Mouse (Mus musculus) intestine, postnatal 0 days (tissue): ENCODE measurements around the gene Atpif1. TPM values are rescaled to one million over a fixed set of nuclear protein-coding genes. Genes with fewer than 3 reads are reported as not detected.
A peak's percentile ranks its signal among the peaks of the same experiment; 100 is the strongest.

Experiments used
- ATAC-seq: fragments of 200-750 bp; cut with Nextera tagmentation; 2 replicates; pipeline ENCODE4 v1.8.0; 2017; ENCODE audit warnings: mild to moderate bottlenecking, moderate TSS enrichment, moderate library complexity
- H3K27ac ChIP-seq: fragments of 300-500 bp; sonication (generic); 2 replicates; pipeline ENCODE4 v1.5.1; 2014; ENCODE audit warnings: mild to moderate bottlenecking, low read depth, low read length, moderate library complexity
- H3K27me3 ChIP-seq: fragments of 300-500 bp; sonication (generic); replicated peaks from 2 replicates; pipeline ENCODE4 v1.6.1; 2014; ENCODE audit warnings: low read length, mixed read lengths; ENCODE audit not compliant: control insufficient read depth, insufficient read depth
- H3K36me3 ChIP-seq: fragments of 300-500 bp; sonication (generic); 2 replicates; pipeline ENCODE4 v1.6.1; 2014; ENCODE audit warnings: mild to moderate bottlenecking, moderate library complexity; ENCODE audit not compliant: control insufficient read depth, insufficient read depth
- H3K4me1 ChIP-seq: fragments of 300-500 bp; sonication (generic); replicated peaks from 2 replicates; pipeline ENCODE4 v1.6.1; 2014; ENCODE audit warnings: antibody characterized with exemption, low read length, mixed read lengths; ENCODE audit not compliant: control insufficient read depth, insufficient read depth
- H3K4me2 ChIP-seq: fragments of 300-500 bp; sonication (generic); replicated peaks from 2 replicates; pipeline ENCODE4 v1.6.1; 2014; ENCODE audit warnings: low read depth, mild to moderate bottlenecking, moderate library complexity
- H3K4me3 ChIP-seq: fragments of 300-500 bp; sonication (generic); 2 replicates; pipeline ENCODE4 v1.5.1; 2014; ENCODE audit warnings: low read depth, low read length
- H3K9ac ChIP-seq: fragments of 300-500 bp; sonication (generic); 2 replicates; pipeline ENCODE4 v1.6.1; 2014; ENCODE audit warnings: mild to moderate bottlenecking, low read depth, low read length
- H3K9me3 ChIP-seq: fragments of 300-500 bp; sonication (generic); 2 replicates; pipeline ENCODE4 v1.6.1; 2016; ENCODE audit warnings: mixed run types; ENCODE audit not compliant: control insufficient read depth
- CTCF ChIP-seq: sonication (generic); IDR thresholded peaks from 2 replicates; pipeline ENCODE4 v1.5.1; 2016; ENCODE audit warnings: low read depth, mild to moderate bottlenecking, control low read depth, antibody characterized with exemption, moderate library complexity
- WGBS: fragments of 180-500 bp; shearing (Covaris S2); extraction: QIAGEN DNeasy Blood & Tissue Kit; methylation state at CpG from one replicate; pipeline ENCODE4 v1.1.7; 2014; 5-methylcytosine and 5-hydroxymethylcytosine counted together
- polyA plus RNA-seq: library from polyadenylated mRNA; unstranded; fragments of >200 nt; fragmentation: Nextera tagmentation; extraction: Ambion mirVana; gene quantifications from 2 replicates; pipeline ENCODE4 v1.2.1, GENCODE M21; 2015

Gene Atpif1
- polyA plus RNA-seq, 1 experiment from 2014 or later: 1,835 TPM

DNA sequence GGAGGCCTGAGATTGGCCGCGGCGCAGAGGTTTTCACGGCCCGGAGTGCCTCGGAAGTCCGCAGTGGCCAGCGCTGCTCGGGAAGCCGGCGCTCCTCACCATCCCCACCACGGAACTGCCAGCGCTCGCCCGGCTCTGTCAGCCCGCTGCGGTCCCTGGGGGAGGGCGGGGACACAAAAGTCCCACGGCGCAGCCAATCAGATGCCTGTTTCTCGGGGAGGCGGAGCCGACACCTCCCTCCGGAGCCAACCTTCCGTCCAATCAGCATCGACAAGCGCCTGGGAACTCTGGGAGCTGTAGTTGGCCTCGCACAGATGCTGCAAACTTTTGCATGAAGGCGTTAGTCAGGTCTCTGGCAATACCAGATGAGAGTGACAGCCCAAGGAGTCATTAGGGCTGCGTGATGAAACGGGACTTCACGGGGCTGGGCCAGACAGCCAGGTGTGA, 23.1 kb downstream of the Atpif1 start, which contains the start of gene Sesn2:
Gene Sesn2 (minus strand): TSS at position 150 of the 447 bp plus-strand sequence.
- Histone ChIP-seq H3K4me3 (peak within 1 kb of the TSS; percentile 74), H3K9me3 (no peaks in the 10 kb centered on the region), H3K27me3 (no peaks in the 10 kb centered on the region), H3K9ac (peak within 1 kb of the TSS; percentile 70), H3K36me3 (no peaks in the 10 kb centered on the region), H3K4me2 (peak within 1 kb of the TSS; percentile 80), H3K27ac (peak within 1 kb of the TSS; percentile 81), H3K4me1 (0 out of 2 replicates have a peak, but pooled peaks cover 4% of the 10 kb centered on the region)
- peak; percentile 93 for ATAC-seq
- WGBS: 1% methylated on average over 31 of the region's 32 CpGs
- TF ChIP-seq CTCF: no peak

DNA sequence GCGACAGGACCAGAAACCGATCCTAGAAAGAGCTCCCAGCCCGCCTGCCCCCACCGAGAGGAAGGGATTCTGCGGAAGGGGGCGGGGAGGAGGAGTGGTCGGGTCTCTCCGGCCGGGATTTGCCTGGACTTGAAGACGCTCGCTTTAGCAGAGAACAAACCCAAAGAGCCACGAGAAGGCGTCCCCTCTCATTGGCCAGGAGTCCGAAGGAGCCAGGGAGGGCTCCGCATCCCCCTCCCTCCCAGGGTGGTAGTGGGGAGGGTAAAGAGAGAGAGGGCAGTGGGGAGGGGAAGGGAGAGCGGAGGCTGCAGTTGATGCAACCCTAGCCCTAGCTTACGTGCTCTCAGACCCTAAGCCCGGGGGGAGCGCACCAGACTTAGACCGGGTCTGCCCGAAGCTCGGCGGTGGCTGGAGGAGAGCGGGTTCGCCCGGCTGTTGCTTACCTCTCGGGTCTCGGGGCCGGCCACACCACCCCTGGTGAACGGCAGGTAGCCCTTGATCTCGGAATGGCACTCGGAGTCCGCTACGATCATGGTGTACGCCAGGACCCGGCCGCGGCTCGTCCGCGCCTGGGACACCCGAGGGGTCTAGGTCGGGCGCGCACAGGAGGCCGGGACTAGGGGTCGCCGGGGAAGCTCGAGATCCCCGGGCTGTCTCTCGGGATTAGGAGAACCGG, 23.7 kb downstream of the Atpif1 start:
- H3K36me3 ChIP-seq: no peaks in the 10 kb centered on the region
- H3K27ac ChIP-seq: peak overlapping the region; percentile 81
- peak; percentile 11; the same call in 1 of the 2 replicates for TF ChIP-seq CTCF
- H3K4me3 ChIP-seq: peak overlapping the region; percentile 74
- no peaks in the 10 kb centered on the region for H3K27me3 ChIP-seq
- no peaks in the 10 kb centered on the region for H3K9me3 ChIP-seq
- H3K4me1 ChIP-seq: 0 out of 2 replicates have a peak, but pooled peaks cover 4% of the 10 kb centered on the region
- peak; percentile 34 for ATAC-seq
- under 1% methylated on average over 52 of the region's 52 CpGs for WGBS
- H3K9ac ChIP-seq: peak overlapping the region; percentile 70
- peak overlapping the region; percentile 80 for H3K4me2 ChIP-seq

DNA sequence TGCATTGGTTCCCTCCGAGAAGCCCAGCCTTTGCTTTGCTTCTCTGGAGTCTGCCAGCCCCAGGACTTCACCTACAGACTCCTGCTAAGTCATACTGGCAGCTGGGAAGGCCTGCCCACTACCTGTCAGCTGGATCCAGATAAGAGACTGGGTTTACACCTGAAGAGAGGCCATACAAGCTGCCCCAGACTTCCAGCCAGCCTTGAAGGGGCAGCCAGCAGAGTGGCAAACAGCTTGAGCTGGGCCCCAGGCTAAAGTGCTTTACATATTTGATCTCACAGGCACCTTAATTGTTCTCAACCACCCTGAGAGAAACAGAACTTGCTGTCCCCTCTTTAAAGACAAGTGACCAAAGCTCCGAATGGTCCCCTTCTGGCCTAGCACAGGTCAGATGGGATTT, 26.2 kb downstream of the Atpif1 start:
- no peak for ATAC-seq
- Histone ChIP-seq H3K9me3 (no peaks in the 10 kb centered on the region), H3K4me1 (0 out of 2 replicates have a peak, but pooled peaks cover 4% of the 10 kb centered on the region), H3K36me3 (no peaks in the 10 kb centered on the region), H3K9ac (no peak overlapping the region), H3K27me3 (no peaks in the 10 kb centered on the region), H3K4me2 (peak overlapping the region; percentile 41; the same call in 1 of the 2 replicates), H3K27ac (peak overlapping the region; percentile 57), H3K4me3 (no peak overlapping the region)
- WGBS: 45% methylated on average over 2 of the region's 2 CpGs
- TF ChIP-seq CTCF: no peak

DNA sequence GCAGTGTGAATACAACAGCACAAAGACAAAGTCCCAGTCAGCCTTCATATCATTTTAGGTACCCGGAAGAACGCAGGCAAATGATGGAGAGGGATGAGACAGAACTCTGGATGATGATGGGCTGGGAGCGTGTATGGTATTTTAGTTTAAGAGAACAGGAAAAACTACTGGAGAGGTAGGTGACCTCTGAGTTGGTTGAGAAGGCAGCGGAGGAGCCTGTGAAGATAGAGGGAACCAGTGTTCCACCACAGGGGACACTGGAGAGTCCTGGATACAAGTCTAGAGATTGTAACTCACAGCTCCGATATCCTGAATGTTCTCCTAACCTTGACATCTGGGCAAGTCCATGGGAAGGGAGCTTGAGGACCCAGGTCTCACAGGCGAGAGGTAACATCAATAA, 27.2 kb downstream of the Atpif1 start:
- no peak overlapping the region for H3K4me2 ChIP-seq
- no peak overlapping the region for H3K4me3 ChIP-seq
- H3K27ac ChIP-seq: no peak overlapping the region
- H3K4me1 ChIP-seq: 0 out of 2 replicates have a peak, but pooled peaks cover 4% of the 10 kb centered on the region
- no peaks in the 10 kb centered on the region for H3K27me3 ChIP-seq
- H3K36me3 ChIP-seq: no peaks in the 10 kb centered on the region
- 0 out of 2 replicates have a peak, but pooled peaks have one; percentile 11 for TF ChIP-seq CTCF
- H3K9me3 ChIP-seq: no peaks in the 10 kb centered on the region
- H3K9ac ChIP-seq: no peak overlapping the region
- no peak for ATAC-seq
- WGBS: 83% methylated on average over 6 of the region's 6 CpGs

DNA sequence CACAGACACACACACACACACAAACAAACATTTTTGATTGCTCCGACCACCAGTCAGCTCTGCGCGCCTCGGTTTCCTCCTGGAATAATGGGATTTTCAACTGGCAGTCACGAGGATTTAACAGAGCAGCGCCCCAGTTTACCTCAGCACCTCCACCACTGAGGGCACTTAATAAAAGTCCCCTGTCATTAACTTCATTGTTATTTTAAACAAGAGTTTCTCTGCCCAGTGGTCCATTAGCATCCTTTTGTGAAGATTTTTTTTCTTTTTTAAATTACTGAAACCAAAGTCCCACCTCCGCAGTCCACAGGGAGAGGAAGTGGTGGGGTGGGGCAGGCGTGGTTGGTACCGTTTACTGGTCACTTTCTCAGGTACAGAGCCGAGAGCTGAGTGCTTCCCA, 27.7 kb downstream of the Atpif1 start:
- WGBS: 59% methylated on average over 10 of the region's 10 CpGs
- Histone ChIP-seq H3K4me1 (0 out of 2 replicates have a peak, but pooled peaks cover 4% of the 10 kb centered on the region), H3K27ac (no peak overlapping the region), H3K4me3 (no peak overlapping the region), H3K36me3 (0 out of 2 replicates have a peak, but pooled peaks cover 4% of the 10 kb centered on the region), H3K9ac (no peak overlapping the region), H3K4me2 (no peak overlapping the region), H3K27me3 (no peaks in the 10 kb centered on the region), H3K9me3 (no peaks in the 10 kb centered on the region)
- TF ChIP-seq CTCF: no peak
- ATAC-seq: no peak

DNA sequence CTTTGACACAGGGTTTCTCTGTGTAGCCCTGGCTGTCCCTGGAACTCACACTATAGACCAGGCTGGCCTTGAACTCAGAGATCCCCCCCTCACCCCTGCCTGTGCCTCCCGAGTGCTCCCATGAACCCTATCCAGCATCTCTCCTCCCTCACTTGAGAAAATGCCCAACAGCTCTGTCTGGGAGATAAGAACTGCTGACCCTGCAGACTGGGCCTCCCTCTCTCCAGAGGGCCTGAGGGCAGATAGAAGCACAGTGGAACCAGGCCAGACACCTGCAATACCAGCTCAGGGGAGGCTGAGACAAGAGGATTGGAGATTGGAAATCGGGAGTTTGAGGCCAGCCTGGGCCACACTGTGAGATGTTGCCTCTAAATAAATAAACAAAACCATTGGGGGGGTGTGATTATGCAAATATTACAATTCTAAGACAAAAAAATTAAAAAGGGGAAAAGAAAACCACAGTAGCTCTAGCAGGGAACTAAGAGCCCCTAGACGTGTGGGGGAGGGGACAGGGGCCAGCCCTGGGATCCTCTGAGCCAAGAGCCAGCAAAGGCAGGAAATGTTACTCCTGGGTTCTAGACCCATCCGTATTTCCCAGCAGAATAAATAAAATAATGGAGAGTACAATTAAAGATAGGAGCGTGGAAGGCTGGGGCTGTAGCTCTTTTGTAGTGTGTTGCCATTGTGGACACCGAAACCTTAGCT, 28.3 kb downstream of the Atpif1 start:
- Histone ChIP-seq H3K27ac (peak overlapping the region; percentile 35; the same call in 1 of the 2 replicates), H3K27me3 (no peaks in the 10 kb centered on the region), H3K4me3 (no peak overlapping the region), H3K36me3 (0 out of 2 replicates have a peak, but pooled peaks cover 6% of the 10 kb centered on the region), H3K9ac (no peak overlapping the region), H3K9me3 (no peaks in the 10 kb centered on the region), H3K4me1 (0 out of 2 replicates have a peak, but pooled peaks cover 4% of the 10 kb centered on the region), H3K4me2 (no peak overlapping the region)
- no peak for ATAC-seq
- TF ChIP-seq CTCF: no peak
- 60% methylated on average over 6 of the region's 6 CpGs for WGBS
